Mouse (Mus musculus) adrenal gland, postnatal 10 days (tissue): ENCODE measurements at regions not wholly inside any gene's neighbourhood (a gene's known extent, or its start where the extent isn't known, plus 50 kb on each side); places are given as distances from the start of the nearest gene placed in this dataset.
A peak's percentile ranks its signal among the peaks of the same experiment; 100 is the strongest.

Experiments
- DNase-seq: peaks from one replicate; pipeline ENCODE4 v3.0.0; 2021; ENCODE audit warnings: mixed read lengths

DNA sequence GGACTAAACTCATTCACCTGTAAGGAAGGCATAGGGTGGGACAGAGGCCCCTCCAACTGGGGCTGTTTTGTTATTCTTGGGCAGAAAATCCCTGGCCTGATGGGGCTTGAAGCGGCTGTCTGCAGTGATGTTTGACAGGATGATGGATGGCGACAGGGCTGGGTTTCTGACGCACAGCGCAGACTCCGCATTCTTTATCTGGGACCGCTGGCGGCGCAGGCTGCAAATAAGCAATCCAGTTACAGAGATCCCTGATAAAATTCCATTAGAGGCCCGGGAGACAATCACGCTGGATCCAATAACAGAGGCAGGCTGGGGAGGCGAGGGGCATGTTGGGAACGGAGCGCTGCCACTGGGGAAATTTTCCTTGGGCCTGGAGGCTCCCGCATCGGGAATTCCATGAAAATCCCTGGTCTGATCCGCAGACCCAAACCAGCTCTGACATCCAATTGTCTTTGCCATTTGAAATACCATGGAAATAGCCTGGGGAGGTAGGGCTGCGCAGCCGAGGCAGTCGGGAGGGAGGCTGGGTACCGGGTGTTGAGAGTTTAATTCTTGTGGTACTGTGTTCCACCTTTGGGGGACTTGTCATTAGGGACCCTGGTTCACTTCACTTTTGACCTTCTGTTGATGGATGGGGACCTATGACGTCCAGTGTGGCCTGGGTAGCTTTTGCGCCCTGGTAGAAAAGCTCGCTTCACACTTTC lies 99.0 kb upstream of the Sdk2 start:
- peak; percentile 28 for DNase-seq

DNA sequence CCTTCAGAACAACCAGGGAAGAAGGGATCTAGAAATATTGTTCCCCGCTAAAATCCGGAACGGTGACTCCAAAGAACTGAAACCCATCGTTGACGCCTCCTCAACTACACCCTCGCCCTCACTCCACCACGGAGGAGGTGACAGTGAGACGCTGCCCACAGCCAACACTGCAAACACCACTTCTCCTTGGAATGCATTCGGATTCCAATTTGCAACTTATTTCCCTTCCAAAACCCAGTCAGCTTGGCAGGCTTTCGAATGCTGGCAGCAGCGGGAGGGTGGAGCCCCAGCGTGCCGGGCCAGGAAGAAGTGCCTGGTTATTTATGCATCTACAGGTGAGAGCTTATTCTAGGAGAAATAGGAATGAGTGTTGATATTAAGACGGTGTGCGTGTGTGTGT lies 85.9 kb upstream of the Sdk2 start:
- DNase-seq, result peak; percentile 62

DNA sequence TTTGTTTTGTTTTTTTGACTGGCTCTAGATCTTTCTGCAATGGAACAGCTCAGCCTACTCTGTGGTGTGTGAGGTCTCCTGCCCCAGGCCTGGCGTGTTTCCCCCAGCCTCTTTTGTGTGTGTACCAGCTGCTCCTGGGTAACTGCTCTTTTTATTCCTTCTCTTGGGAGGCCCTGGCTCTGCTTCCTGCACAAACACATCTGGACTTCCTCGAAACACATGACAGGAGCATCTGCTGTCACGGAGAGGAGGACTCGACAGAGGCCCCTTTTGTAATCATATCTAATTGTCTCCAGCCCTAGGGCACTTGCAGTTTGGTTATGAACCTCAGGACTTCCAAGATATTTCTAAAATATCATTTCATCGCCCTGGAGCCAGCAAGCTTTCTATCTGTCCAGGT lies 79.5 kb upstream of the Sdk2 start:
- no peak for DNase-seq

DNA sequence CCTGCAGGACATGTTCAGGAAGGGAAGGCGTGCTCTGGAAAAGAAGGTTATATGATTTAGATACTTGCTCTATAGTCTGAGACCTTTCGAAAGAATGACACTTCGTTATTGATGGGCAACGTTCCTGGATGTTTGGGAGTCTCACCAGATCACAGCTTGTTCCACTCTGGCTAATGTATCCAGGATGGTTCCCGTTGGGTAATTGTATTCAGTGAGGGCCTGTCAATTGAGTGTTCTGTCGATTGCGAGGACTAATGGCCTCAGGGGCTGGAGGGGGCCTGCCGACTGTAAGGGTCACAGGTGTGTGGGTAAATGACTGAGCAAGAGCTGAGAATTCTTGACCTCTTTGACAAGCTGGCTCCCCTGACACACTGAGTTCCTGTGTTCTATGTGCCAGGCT lies 62.4 kb upstream of the Sdk2 start:
- DNase-seq, result no peak

DNA sequence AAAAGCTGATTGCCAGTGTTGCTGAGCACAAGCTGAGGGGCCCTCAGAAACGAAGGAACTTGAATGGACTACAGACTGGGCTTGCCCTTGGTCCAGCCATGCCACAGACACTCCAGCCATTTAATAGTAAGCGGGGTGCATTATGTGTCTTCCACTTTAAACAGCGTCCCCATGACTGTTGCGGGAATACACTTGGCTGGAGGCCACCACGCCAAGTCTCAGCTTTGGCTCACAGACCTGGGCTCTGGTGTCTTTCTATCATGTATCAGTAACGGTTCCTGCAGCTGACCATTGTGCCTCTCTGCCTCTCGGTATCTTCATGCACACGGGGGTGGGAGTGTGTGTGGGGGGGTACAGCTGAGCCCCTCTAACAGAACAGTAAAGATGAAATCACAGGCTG lies 62.0 kb upstream of the Sdk2 start:
- DNase-seq, result no peak

DNA sequence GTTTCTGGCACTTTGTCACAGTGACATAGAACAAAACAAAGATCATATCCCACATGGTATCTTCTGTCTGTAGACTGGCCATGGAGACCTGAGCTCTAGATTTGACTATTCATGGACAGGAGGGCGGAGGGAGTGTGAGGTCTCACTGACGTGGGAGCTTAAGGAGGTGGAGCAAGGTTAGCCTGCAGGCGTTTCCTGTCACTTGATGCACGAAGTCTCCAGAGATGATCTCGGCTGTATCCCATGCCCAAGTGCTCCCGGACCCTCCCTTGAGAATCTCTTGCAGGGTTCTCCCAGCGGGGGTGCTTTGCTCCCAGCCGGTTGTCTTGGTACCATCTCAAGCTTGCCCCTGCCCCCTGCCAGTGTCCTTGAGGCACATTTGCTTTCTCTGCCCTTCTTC lies 60.6 kb upstream of the Sdk2 start:
- no peak for DNase-seq

DNA sequence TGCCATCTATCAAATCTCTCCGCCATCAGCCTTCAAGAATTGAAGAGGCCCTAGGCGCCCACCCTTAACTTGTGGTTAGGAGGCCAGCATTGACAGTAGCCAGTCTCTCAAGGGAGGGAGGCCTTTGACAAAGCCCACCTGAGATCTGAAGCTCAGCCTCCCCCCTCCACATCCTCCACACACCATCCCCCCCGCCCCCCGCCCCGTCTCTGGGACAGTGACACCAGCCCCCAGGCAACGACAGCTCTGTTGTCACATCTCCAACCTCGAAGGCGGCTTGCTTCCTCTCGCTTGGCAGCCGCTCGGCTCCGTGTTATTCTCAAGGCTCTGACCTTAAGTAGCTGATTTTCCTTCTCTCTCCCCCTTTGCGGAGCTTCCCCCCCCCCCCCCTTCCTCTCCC lies 55.3 kb upstream of the Sdk2 start:
- DNase-seq, result peak; percentile 14

DNA sequence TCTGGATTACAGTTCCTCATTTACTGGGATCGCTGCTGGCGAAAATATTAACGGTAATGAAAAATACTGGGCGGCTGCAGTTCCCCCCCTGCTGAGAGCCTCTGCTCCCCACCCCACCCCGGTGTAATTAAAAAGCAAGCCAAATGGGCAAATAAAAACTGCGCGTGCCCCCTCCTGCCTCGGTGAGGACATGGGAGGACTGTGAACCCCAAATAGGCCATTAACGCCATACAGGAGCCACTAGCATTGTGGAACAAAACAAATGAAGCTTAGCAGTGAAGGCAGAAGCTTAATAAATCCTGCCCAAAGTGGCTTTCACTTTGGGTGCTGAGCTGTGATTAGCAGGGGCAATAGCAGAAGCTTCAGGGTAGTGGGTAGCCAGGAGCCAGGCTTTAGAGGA lies 52.3 kb upstream of the Sdk2 start:
- DNase-seq, result no peak
